Mouse (Mus musculus) ES-E14 (cell line): Measurements from ENCODE around the gene 2210016F16Rik. TPM values are rescaled to one million over a fixed set of nuclear protein-coding genes. Genes with fewer than 3 reads are reported as not detected.

Source experiments
- DNase-seq: peaks from one replicate; pipeline ENCODE4 v3.0.0-alpha.2; 2013; ENCODE audit warnings: low read depth, low spot score
- H3K27ac ChIP-seq: 2 replicates; pipeline ENCODE4 v1.5.1; 2012; ENCODE audit warnings: low read depth, mild to moderate bottlenecking, low read length, moderate library complexity, mixed read lengths; ENCODE audit not compliant: poor library complexity, insufficient read depth, severe bottlenecking
- H3K36me3 ChIP-seq: 2 replicates; pipeline ENCODE4 v1.6.1; 2012; ENCODE audit warnings: mild to moderate bottlenecking, low read length, moderate library complexity, mixed read lengths; ENCODE audit not compliant: control insufficient read depth, poor library complexity, insufficient read depth, severe bottlenecking
- H3K4me1 ChIP-seq, 2 experiments: fragments of 150-350 bp in 1 of 2; sonication (generic) in 1 of 2; 2 replicates each; pipeline ENCODE4 v1.6.1; 2012; ENCODE audit warnings: low read length in 2 of 2, mild to moderate bottlenecking in 1 of 2, mixed read lengths in 1 of 2; ENCODE audit not compliant: control insufficient read depth in 2 of 2, insufficient read depth in 2 of 2, poor library complexity in 1 of 2
- H3K4me3 ChIP-seq, 2 experiments: fragments of 150-350 bp in 1 of 2; sonication (generic) in 1 of 2; 2 replicates each; pipeline ENCODE4 v1.5.1; 2012; ENCODE audit warnings: low read length in 2 of 2, low read depth in 1 of 2, mild to moderate bottlenecking in 1 of 2, mixed read lengths in 1 of 2; ENCODE audit not compliant: insufficient read depth in 1 of 2, poor library complexity in 1 of 2, severe bottlenecking in 1 of 2
- H3K9ac ChIP-seq: 2 replicates; pipeline ENCODE4 v1.6.1; 2012; ENCODE audit warnings: low read depth, mild to moderate bottlenecking, low read length, mixed read lengths; ENCODE audit not compliant: poor library complexity, insufficient read depth, severe bottlenecking
- H3K9me3 ChIP-seq: fragments of 150-350 bp; sonication (generic); 2 replicates; pipeline ENCODE4 v1.6.1; 2012; ENCODE audit warnings: low read depth, mild to moderate bottlenecking, low read length; ENCODE audit not compliant: control insufficient read depth, insufficient read depth
- CHD2 ChIP-seq: IDR thresholded peaks from 2 replicates; pipeline ENCODE4 v1.6.1; 2014; ENCODE audit warnings: mild to moderate bottlenecking, low read depth, low read length, inconsistent platforms
- HCFC1 ChIP-seq: IDR thresholded peaks from 2 replicates; pipeline ENCODE4 v1.6.1; 2012; ENCODE audit warnings: low read length, inconsistent platforms, borderline replicate concordance; ENCODE audit not compliant: insufficient read depth
- MAFK ChIP-seq: IDR thresholded peaks from 2 replicates; pipeline ENCODE4 v1.6.1; 2014; ENCODE audit warnings: mild to moderate bottlenecking, low read depth, low read length, inconsistent platforms; ENCODE audit not compliant: insufficient read depth
- ZC3H11A ChIP-seq: IDR thresholded peaks from 2 replicates; pipeline ENCODE4 v1.6.1; 2012; ENCODE audit warnings: low read depth, mild to moderate bottlenecking, inconsistent platforms, low read length, borderline replicate concordance
- ZNF384 ChIP-seq: IDR thresholded peaks from 2 replicates; pipeline ENCODE4 v1.6.1; 2012; ENCODE audit warnings: low read depth, low read length, inconsistent platforms
- in situ Hi-C, 2 experiments: fragments of 600-800 bp; cut with MboI; formaldehyde crosslinking; loops; one replicate each; pipeline ENCODE4 v1.15.1; 2025; ENCODE audit warnings: low sequenced_read_pairs in 2 of 2, inconsistent platforms in 1 of 2; ENCODE audit not compliant: unreplicated experiment in 2 of 2
- total RNA-seq: library from RNA; depleted of rRNA; stranded (reverse); fragments of 300-350 nt; gene quantifications from 2 replicates; pipeline ENCODE4 v1.2.3, GENCODE M21; 2012

2210016F16Rik gene
- total RNA-seq, 1 experiment: 12.5 TPM

- TF ChIP-seq HCFC1 (peak; percentile 57; the same call in 1 of the 2 replicates), CHD2 (no peak), ZC3H11A (no peak), ZNF384 (no peak), MAFK (no peak)
- in situ Hi-C loops: no loop called here
- peak; percentile 95 for DNase-seq
- Histone ChIP-seq H3K4me1 (no peaks in the 10 kb centered on the region), H3K36me3 (no peaks in the 10 kb centered on the region), H3K4me3 (peak within 1 kb of the TSS; percentile 76 to 81), H3K9ac (peak within 1 kb of the TSS; percentile 70), H3K27ac (no peak within 1 kb of the TSS), H3K9me3 (no peaks in the 10 kb centered on the region)
These were observed 26.3 kb downstream of the 2210016F16Rik start, which contains the start of gene Kif27 for GRCm38 (mm10) chr13:58358629-58359303. Gene Kif27, minus strand, starts transcription at chr13:58359122.

DNA sequence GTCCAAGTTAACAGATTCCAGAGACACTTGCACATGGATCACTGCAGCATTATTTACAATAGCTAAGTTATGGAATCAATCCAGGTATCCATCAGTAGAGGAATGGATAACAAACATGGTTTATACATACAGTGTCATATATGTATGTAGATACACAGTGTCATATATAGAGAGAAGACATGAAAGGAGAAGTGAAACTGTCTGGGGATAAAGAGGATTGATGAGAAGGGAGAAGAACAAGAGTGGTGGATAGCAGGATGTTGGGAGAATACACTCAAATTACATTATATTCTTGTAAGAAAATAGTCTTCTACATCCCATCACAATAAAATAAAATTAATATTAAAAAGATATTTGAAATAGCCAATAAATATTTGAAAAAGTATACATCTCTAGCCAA, 32.0 kb downstream of the 2210016F16Rik start:
- in situ Hi-C loops: no loop called here
- no peak for DNase-seq

DNA sequence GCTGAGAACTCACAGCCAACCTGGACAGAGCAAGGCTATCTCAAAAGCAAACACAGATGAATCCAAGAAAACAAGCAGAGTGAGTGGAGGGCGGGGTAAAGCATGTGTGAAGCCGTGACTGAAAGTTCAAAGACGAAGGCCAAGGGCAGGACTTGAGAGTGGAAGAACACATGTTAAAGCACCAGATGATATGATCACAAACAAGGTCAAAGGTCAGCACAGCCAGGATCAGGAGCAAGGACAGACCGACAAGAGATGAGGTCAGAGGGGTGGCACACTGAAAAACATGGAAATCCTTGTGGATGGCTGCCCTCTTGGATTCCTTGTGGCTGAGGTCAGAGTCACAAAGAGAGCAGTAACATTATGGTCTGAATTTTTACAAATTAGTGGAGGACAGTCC, 34.4 kb downstream of the 2210016F16Rik start:
- TF ChIP-seq ZC3H11A (no peak), HCFC1 (no peak), MAFK (no peak), CHD2 (no peak), ZNF384 (no peak)

More for the DNA sequence above, 32.0 kb downstream of the 2210016F16Rik start:
- Histone ChIP-seq H3K27ac (no peak overlapping the region), H3K4me1 (no peaks in the 10 kb centered on the region), H3K9ac (no peak overlapping the region), H3K4me3 (no peak overlapping the region), H3K36me3 (no peaks in the 10 kb centered on the region), H3K9me3 (no peaks in the 10 kb centered on the region)
- TF ChIP-seq CHD2: no peak
- TF ChIP-seq HCFC1: no peak
- TF ChIP-seq ZC3H11A: no peak
- TF ChIP-seq ZNF384: no peak
- no peak for TF ChIP-seq MAFK

DNA sequence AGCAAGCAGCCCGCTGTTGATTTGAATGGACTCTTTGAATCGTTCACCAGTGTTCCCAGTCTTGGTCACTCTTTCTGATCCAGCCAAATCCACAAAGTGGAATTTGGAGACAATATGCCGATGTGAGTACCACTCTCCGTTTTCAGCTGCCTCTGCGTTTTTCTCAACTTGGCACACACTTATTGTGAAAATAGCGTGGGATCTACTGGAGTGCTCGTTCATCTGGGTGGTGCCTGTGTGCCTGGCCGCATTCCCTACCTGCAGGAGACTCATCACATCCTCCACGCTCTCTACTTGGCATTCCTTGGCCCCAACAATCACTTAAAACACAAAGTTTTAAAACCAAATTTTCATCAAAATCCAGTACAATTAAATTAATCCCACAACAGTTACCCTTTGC, 40.5 kb downstream of the 2210016F16Rik start:
- no peak for DNase-seq
- in situ Hi-C loops: no loop called here
- no peak overlapping the region for H3K27ac ChIP-seq
- no peak overlapping the region for H3K9ac ChIP-seq
- no peaks in the 10 kb centered on the region for H3K36me3 ChIP-seq
- H3K4me1 ChIP-seq: no peaks in the 10 kb centered on the region
- TF ChIP-seq CHD2 (no peak), ZC3H11A (no peak), HCFC1 (no peak), MAFK (no peak), ZNF384 (no peak)
- no peak overlapping the region for H3K4me3 ChIP-seq
- H3K9me3 ChIP-seq: no peaks in the 10 kb centered on the region

More for the DNA sequence above, 34.4 kb downstream of the 2210016F16Rik start:
- no peak overlapping the region for H3K4me3 ChIP-seq
- H3K36me3 ChIP-seq: no peaks in the 10 kb centered on the region
- H3K9ac ChIP-seq: no peak overlapping the region
- H3K9me3 ChIP-seq: no peaks in the 10 kb centered on the region
- in situ Hi-C loops: no loop called here
- no peak overlapping the region for H3K27ac ChIP-seq
- H3K4me1 ChIP-seq: no peaks in the 10 kb centered on the region
- no peak for DNase-seq
